Mouse (Mus musculus): ENCODE results near the gene A230072I06Rik. TPM values are rescaled to one million over a fixed set of nuclear protein-coding genes. Genes with fewer than 3 reads are reported as not detected.

The A230072I06Rik gene
- polyA plus RNA-seq, 1 experiment from 2014 or later: not detected

- Histone ChIP-seq H3K36me3 (no peaks in the 10 kb centered on the region), H3K9me3 (no peaks in the 10 kb centered on the region), H3K4me3 (no peak overlapping the region), H3K27me3 (peaks cover 43% of the 10 kb centered on the region), H3K27ac (no peak overlapping the region), H3K4me1 (peaks cover 4% of the 10 kb centered on the region; the same call in 1 of the 2 replicates), H3K4me2 (no peak overlapping the region), H3K9ac (no peak overlapping the region)
- 49% methylated on average over 13 of the region's 13 CpGs for WGBS
- no peak for ATAC-seq (ENCODE audit: insufficient number of reproducible peaks, low FRiP score, low TSS enrichment, low read depth)
Measured at GRCm38 (mm10) chr8:12327187-12327586, 48.6 kb downstream of the A230072I06Rik start.

GRCm38 (mm10) chr8:12327707-12328471 is 49.3 kb downstream of the A230072I06Rik start:
- no peak overlapping the region for H3K27ac ChIP-seq
- 68% methylated on average over 21 of the region's 21 CpGs for WGBS
- no peaks in the 10 kb centered on the region for H3K9me3 ChIP-seq
- no peak for ATAC-seq (ENCODE audit: insufficient number of reproducible peaks, low FRiP score, low TSS enrichment, low read depth)
- H3K4me1 ChIP-seq: peaks cover 4% of the 10 kb centered on the region; the same call in 1 of the 2 replicates
- H3K9ac ChIP-seq: no peak overlapping the region
- H3K4me3 ChIP-seq: no peak overlapping the region
- H3K27me3 ChIP-seq: peaks cover 43% of the 10 kb centered on the region
- no peak overlapping the region for H3K4me2 ChIP-seq
- no peaks in the 10 kb centered on the region for H3K36me3 ChIP-seq

- H3K4me3 ChIP-seq: no peak overlapping the region
- H3K9me3 ChIP-seq: no peaks in the 10 kb centered on the region
- peaks cover 41% of the 10 kb centered on the region for H3K27me3 ChIP-seq
- no peak overlapping the region for H3K27ac ChIP-seq
- no peak for ATAC-seq (ENCODE audit: insufficient number of reproducible peaks, low FRiP score, low TSS enrichment, low read depth)
- peaks cover 4% of the 10 kb centered on the region; the same call in 1 of the 2 replicates for H3K4me1 ChIP-seq
- no peak overlapping the region for H3K4me2 ChIP-seq
- no peak overlapping the region for H3K9ac ChIP-seq
- WGBS: 67% methylated on average over 9 of the region's 9 CpGs
- H3K36me3 ChIP-seq: no peaks in the 10 kb centered on the region
Measured at GRCm38 (mm10) chr8:12328476-12328875, 49.9 kb downstream of the A230072I06Rik start.

GRCm38 (mm10) chr8:12330066-12330465 is 51.4 kb downstream of the A230072I06Rik start:
- ATAC-seq (ENCODE audit: insufficient number of reproducible peaks, low FRiP score, low TSS enrichment, low read depth): no peak
- peaks cover under 1% of the 10 kb centered on the region; the same call in 1 of the 2 replicates for H3K4me1 ChIP-seq
- H3K4me3 ChIP-seq: no peak overlapping the region
- WGBS: 26% methylated on average over 8 of the region's 8 CpGs
- no peaks in the 10 kb centered on the region for H3K36me3 ChIP-seq
- no peak overlapping the region for H3K4me2 ChIP-seq
- no peak overlapping the region for H3K27ac ChIP-seq
- peaks cover 38% of the 10 kb centered on the region for H3K27me3 ChIP-seq
- no peak overlapping the region for H3K9ac ChIP-seq
- H3K9me3 ChIP-seq: no peaks in the 10 kb centered on the region

Other genes starting within 250 kb of the A230072I06Rik start
- gene Sox1, start 116.5 kb downstream of the A230072I06Rik start, polyA plus RNA-seq (2015; fragmentation: Nextera tagmentation; extraction: Ambion mirVana): not detected in 2 replicates

All from limb, embryonic 15.5 days (tissue).